9 mouse cellular contexts compared by ENCODE assay signal in the genomic region with DNA sequence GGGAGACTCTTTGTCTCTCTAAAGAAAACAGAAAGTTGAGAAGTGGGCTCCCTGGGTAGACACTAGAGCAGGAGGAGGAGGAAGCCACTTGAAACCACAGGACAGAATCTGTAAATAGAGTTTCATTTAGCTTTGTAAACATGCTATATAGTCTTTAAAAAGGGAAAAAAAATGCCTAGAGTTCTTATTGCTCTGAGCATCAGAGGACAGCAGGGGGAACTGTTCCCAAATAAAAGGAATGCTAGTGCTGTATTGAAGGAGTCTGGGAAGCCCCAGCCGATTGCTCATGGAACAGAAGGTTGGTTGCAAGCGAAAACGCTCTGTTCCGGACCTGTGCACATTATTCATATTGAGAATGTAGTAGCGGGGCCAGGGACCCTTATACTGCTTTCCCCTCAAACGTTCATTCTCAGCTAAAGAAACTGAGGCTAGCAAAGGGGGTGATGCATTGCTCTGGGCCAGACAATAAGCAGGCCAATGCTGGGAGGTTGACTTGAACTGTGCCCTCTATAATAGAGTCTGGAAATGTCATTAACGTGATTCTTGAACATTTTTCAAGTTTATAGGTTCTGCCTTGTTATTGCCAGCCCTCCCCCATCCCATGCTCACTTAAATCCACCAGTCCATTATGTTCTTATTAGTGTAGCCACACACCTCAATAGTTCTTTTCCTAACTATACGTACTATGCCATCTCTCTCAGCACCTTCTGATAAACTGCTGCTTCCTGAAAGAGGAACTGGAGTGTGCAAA. TPM values are rescaled to one million over a fixed set of nuclear protein-coding genes. Genes with fewer than 3 reads are reported as not detected.
DNase-seq lines count a peak whose midpoint lies in the region; ATAC-seq and TF ChIP-seq lines count a peak whose summit lies in the region.
"Had no signal": no experiment of that assay in that cellular context is flagged by ENCODE, and none has a peak within 500 bp of the region (broad histone marks: within the 10 kb centered on the region; RNA-seq: fewer than 3 reads in every experiment).

No protein-coding gene starts in this region.

- H3K27me3 ChIP-seq in hindbrain, embryonic 11.5 days (ENCODE audit: control insufficient read depth, insufficient read depth, low read length), result no peaks in the 10 kb centered on the region
- H3K27me3 ChIP-seq in limb, embryonic 14.5 days (ENCODE audit: control insufficient read depth, insufficient read depth, low read length), result no peaks in the 10 kb centered on the region

- H3K4me2 ChIP-seq in hindbrain, embryonic 11.5 days (replicated peaks; ENCODE audit: low read depth, low read length), result no peak overlapping the region
- no peak overlapping the region for H3K4me2 ChIP-seq in limb, embryonic 14.5 days (replicated peaks; ENCODE audit: low read depth, low read length, severe bottlenecking)

- H3K4me3 ChIP-seq in hindbrain, embryonic 11.5 days (ENCODE audit: low read depth, low read length), result no peak overlapping the region
- no peak overlapping the region for H3K4me3 ChIP-seq in limb, embryonic 14.5 days (replicated peaks; ENCODE audit: low read length)

- H3K27ac ChIP-seq in hindbrain, embryonic 11.5 days (ENCODE audit: low read depth, low read length), result no peak overlapping the region
- H3K27ac ChIP-seq in limb, embryonic 14.5 days (replicated peaks; ENCODE audit: low read depth, low read length), result no peak overlapping the region
- H3K27ac ChIP-seq: macrophage had no signal

- no peaks in the 10 kb centered on the region for H3K36me3 ChIP-seq in hindbrain, embryonic 11.5 days (ENCODE audit: control insufficient read depth, insufficient read depth, low read length)
- H3K36me3 ChIP-seq in limb, embryonic 14.5 days (ENCODE audit: control insufficient read depth, insufficient read depth, low read length), result no peaks in the 10 kb centered on the region

- WGBS in hindbrain, embryonic 11.5 days, result 28% methylated on average over 8 of the region's 8 CpGs
- 20% methylated on average over 8 of the region's 8 CpGs for WGBS in limb, embryonic 14.5 days

- no peak for ATAC-seq in hindbrain, embryonic 11.5 days (ENCODE audit: low FRiP score)
- peak; percentile 72; the same call in 1 of the 2 replicates for ATAC-seq in limb, embryonic 14.5 days (ENCODE audit: low FRiP score, low read depth)
- no peak for ATAC-seq in erythroid progenitor cell, adult 5-6 weeks (replicated peaks; ENCODE audit: low FRiP score, poor library complexity, severe bottlenecking)

- no peaks in the 10 kb centered on the region for H3K4me1 ChIP-seq in hindbrain, embryonic 11.5 days (replicated peaks; ENCODE audit: control insufficient read depth, insufficient read depth, low read length)
- H3K4me1 ChIP-seq in limb, embryonic 14.5 days (ENCODE audit: control insufficient read depth, insufficient read depth, low read length), result no peaks in the 10 kb centered on the region; the same call in 1 of the 2 replicates

- no peaks in the 10 kb centered on the region for H3K9me3 ChIP-seq in hindbrain, embryonic 11.5 days (ENCODE audit: control insufficient read depth, low read length)
- no peaks in the 10 kb centered on the region for H3K9me3 ChIP-seq in limb, embryonic 14.5 days (ENCODE audit: control insufficient read depth, low read length)

- no peak overlapping the region for H3K9ac ChIP-seq in hindbrain, embryonic 11.5 days (ENCODE audit: low read depth, low read length)
- no peak overlapping the region for H3K9ac ChIP-seq in limb, embryonic 14.5 days (ENCODE audit: low read depth, low read length, severe bottlenecking)

- peak; percentile 16 for DNase-seq in heart, postnatal 4 days
- no peak for DNase-seq in heart, adult 11 months
- peak; percentile 19 for DNase-seq in R1 (ENCODE audit: low read depth, low spot score)
- DNase-seq in hindbrain, embryonic 11.5 days (ENCODE audit: low spot score), result peak; percentile 27
- peak; percentile 70 for DNase-seq in limb, embryonic 14.5 days (ENCODE audit: low spot score)
- no peak for DNase-seq in thymus, postnatal 10 days (ENCODE audit: low spot score in 2 of 2)
- DNase-seq in thymus, postnatal 0 days (ENCODE audit: low spot score), result no peak

- TF ChIP-seq POLR2A in limb, embryonic 14.5 days (IDR thresholded peaks at IDR 0.05; ENCODE audit: borderline replicate concordance, extremely low read depth, insufficient read depth, insufficient read length), result no peak

RNA-seq across cellular contexts. Expression of gene Timd4, which starts 37.8 kb away (rescaled TPM):
- under 1 TPM in 1 of 2 experiments, not detected in 1; 0.29 TPM for total RNA-seq in heart, postnatal 4 days (2021)
- 0.15 TPM in 1 of 2 replicates, not detected in the other for polyA plus RNA-seq in hindbrain, embryonic 11.5 days (2014; fragmentation: Nextera tagmentation; extraction: Ambion mirVana)
- polyA plus RNA-seq in limb, embryonic 14.5 days (2012; rRNA removed), result 0.16 and 0.24 TPM in 2 replicates
- polyA plus RNA-seq in limb, embryonic 14.5 days (2014; fragmentation: Nextera tagmentation; extraction: Ambion mirVana), result 0.25 TPM in 1 of 2 replicates, not detected in the other
- total RNA-seq in erythroid progenitor cell, adult 5-6 weeks (2015; ENCODE audit: low replicate concordance), result 2.9 and 3.8 TPM in 2 replicates
- total RNA-seq in erythroid progenitor cell, adult 5-6 weeks (2017; ENCODE audit: low replicate concordance), result 3.9 and 5.6 TPM in 2 replicates
- polyA plus RNA-seq in thymus, postnatal 0 days (2015; fragmentation: Nextera tagmentation; extraction: Ambion mirVana), result 5.8 and 7.2 TPM in 2 replicates

Comparison
In these comparisons a context has a peak if more than half of its experiments do, and no peak if none do; other contexts are left out.
1. DNase-seq: peak in heart, postnatal 4 days (single experiment), R1 (single experiment), hindbrain, embryonic 11.5 days (single experiment) and limb, embryonic 14.5 days (single experiment); none in heart, adult 11 months (single experiment), thymus, postnatal 10 days (0 of 2) and thymus, postnatal 0 days (single experiment).